Mouse (Mus musculus): ENCODE measurements around the gene Sele.

DNA sequence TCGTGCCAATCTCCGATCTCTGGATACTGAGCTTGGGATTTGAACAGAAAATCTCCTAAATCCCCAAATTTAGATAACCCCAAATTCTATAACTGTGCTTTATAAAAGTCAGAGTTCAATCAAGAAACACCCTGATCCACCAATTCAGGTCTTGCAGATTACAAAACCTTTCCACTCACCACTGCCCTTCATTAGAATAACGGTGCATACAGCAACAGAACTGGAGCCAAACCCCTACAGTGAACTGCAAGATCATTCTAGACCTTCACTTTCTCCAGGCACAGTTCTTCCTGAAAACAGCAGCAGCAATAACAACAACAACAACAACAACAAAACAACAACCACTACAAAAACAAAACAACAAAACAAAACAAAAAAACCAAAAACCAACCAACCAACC is 38.8 kb downstream of the Sele start:
- no peak for TF ChIP-seq TAL1 (IDR thresholded peaks at IDR 0.05; ENCODE audit: low read length)
- TF ChIP-seq GATA1 (IDR thresholded peaks at IDR 0.05; ENCODE audit: low read length): no peak

Measured in erythroblast, embryonic 14.5 days (primary cell).